Mouse (Mus musculus): ENCODE results near the gene Pde8a. TPM values are rescaled to one million over a fixed set of nuclear protein-coding genes. Genes with fewer than 3 reads are reported as not detected.

Pde8a gene
- polyA plus RNA-seq, 1 experiment from 2014 or later: 1.5 TPM

DNA sequence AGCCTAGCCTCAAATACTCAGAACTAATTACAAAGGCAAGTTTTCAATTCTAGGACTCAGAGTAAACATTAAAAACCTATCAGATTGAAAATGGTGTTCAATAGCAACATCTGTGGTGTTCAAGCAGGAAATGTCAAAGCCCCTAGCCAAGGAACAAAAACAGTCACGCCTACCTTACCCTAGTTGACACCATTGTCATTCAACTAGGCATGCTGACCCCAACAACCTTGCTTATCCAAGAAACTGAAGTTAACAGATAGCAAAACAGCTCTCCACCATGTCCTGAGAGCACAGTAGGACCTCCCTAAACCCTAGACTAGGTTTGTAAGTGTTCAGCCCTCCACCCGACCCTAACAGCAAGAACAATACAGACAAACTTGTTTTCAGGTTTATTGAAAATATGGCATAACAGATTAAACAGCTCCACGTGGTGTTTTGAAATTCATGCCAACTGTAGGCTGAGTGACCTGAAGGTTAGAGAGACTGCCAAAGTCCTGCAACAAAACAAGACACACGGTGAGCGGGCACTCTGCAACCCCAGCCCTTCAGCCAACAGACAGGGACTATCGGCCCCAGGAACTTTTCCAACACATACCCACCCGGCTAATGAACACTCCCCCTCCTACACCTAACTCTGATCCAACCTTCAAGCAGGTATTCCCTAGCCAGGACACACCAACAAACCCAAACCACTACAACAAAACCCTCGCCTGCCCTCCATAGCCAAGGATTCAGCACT, 129.1 kb downstream of the Pde8a start:
- peaks cover 15% of the 10 kb centered on the region for H3K4me1 ChIP-seq (ENCODE audit: control insufficient read depth, insufficient read depth, low read length)
- no peak overlapping the region for H3K27ac ChIP-seq (ENCODE audit: low read depth, low read length)
- no peak overlapping the region for H3K4me3 ChIP-seq (ENCODE audit: low read depth, low read length)
- peak overlapping the region; percentile 94 for H3K9ac ChIP-seq (ENCODE audit: low read length)
- DNase-seq (ENCODE audit: low spot score): no peak
- 71% methylated on average over 8 of the region's 8 CpGs for WGBS
- H3K9me3 ChIP-seq (replicated peaks; ENCODE audit: control insufficient read depth, low read length): no peaks in the 10 kb centered on the region
- peaks cover 54% of the 10 kb centered on the region for H3K36me3 ChIP-seq (ENCODE audit: control insufficient read depth, insufficient read depth, low read length)
- peak overlapping the region; percentile 78 for H3K4me2 ChIP-seq (ENCODE audit: low read length)
- no peak for ATAC-seq
- no peaks in the 10 kb centered on the region for H3K27me3 ChIP-seq (replicated peaks; ENCODE audit: control insufficient read depth, insufficient read depth, low read length)

- Histone ChIP-seq H3K9ac (ENCODE audit: low read length) (peak overlapping the region; percentile 94), H3K4me3 (ENCODE audit: low read depth, low read length) (peak overlapping the region; percentile 79), H3K27me3 (replicated peaks; ENCODE audit: control insufficient read depth, insufficient read depth, low read length) (no peaks in the 10 kb centered on the region), H3K4me1 (ENCODE audit: control insufficient read depth, insufficient read depth, low read length) (peaks cover 15% of the 10 kb centered on the region), H3K27ac (ENCODE audit: low read depth, low read length) (no peak overlapping the region), H3K4me2 (ENCODE audit: low read length) (peak overlapping the region; percentile 78), H3K9me3 (replicated peaks; ENCODE audit: control insufficient read depth, low read length) (no peaks in the 10 kb centered on the region), H3K36me3 (ENCODE audit: control insufficient read depth, insufficient read depth, low read length) (peaks cover 50% of the 10 kb centered on the region)
- no peak for ATAC-seq
- 40% methylated on average over 8 of the region's 8 CpGs for WGBS
- no peak for DNase-seq (ENCODE audit: low spot score)
These were observed 129.9 kb downstream of the Pde8a start for GRCm38 (mm10) chr7:81343316-81343715.

- H3K4me3 ChIP-seq (ENCODE audit: low read depth, low read length): peak overlapping the region; percentile 79
- H3K27ac ChIP-seq (ENCODE audit: low read depth, low read length): no peak overlapping the region
- H3K4me1 ChIP-seq (ENCODE audit: control insufficient read depth, insufficient read depth, low read length): peaks cover 15% of the 10 kb centered on the region
- no peaks in the 10 kb centered on the region for H3K27me3 ChIP-seq (replicated peaks; ENCODE audit: control insufficient read depth, insufficient read depth, low read length)
- 16% methylated on average over 10 of the region's 10 CpGs for WGBS
- peak overlapping the region; percentile 94 for H3K9ac ChIP-seq (ENCODE audit: low read length)
- H3K4me2 ChIP-seq (ENCODE audit: low read length): peak overlapping the region; percentile 78
- ATAC-seq (no peak), DNase-seq (ENCODE audit: low spot score) (no peak)
- peaks cover 45% of the 10 kb centered on the region for H3K36me3 ChIP-seq (ENCODE audit: control insufficient read depth, insufficient read depth, low read length)
- H3K9me3 ChIP-seq (replicated peaks; ENCODE audit: control insufficient read depth, low read length): no peaks in the 10 kb centered on the region
These were observed 130.4 kb downstream of the Pde8a start for GRCm38 (mm10) chr7:81343831-81344230.

DNA sequence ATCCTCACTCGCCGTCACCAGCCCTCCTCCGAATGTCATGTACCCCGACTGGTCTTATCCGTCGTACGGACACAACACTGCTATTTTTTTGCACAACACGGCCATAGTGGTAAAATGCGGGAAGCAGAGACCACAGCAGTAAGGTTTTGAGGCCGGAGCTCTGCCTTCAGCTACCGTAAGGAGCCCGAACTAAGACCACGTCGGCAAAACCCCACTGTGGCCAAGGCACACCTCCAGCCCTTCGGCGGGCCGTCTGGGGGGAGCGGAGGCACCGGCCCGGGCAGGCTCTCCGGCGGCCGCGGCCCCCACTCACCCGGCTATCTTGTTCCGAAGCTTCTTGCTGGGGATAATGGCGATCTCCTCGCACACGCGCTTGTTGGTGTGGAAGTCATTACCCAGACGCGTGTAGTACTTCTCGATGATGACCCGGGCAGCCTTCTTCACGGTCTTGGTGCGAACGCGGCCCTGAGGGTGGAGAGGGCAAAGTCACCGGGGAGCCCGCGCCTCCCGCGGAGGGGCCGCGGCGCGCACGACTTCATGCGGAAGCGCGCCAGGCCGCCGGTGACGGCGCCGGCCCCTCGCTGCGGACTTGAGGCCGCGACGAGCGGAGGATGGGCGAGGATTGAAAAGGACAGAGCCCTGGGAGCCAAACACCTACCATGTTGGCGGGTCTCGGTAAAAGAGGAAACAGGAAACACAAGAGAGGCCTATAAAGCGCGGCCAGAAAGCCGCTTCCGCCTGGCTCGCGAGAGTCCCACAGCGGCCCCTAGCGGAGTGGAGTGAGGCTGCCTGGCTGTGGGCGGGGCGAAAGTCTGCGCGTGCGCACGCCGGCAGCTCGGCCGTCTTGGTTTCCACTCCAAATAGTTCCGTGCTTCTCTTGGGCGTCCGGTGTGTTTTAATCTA, 131.4 kb downstream of the Pde8a start, which contains the start of gene Rps17:
TSS of gene Rps17 (minus strand) at position 711 of the 903 bp plus-strand sequence.
- peak within 1 kb of the TSS; percentile 78 for H3K4me2 ChIP-seq (ENCODE audit: low read length)
- peaks cover 15% of the 10 kb centered on the region for H3K4me1 ChIP-seq (ENCODE audit: control insufficient read depth, insufficient read depth, low read length)
- ATAC-seq: peak; percentile 92
- peak; percentile 95 for DNase-seq (ENCODE audit: low spot score)
- H3K9me3 ChIP-seq (replicated peaks; ENCODE audit: control insufficient read depth, low read length): no peaks in the 10 kb centered on the region
- H3K27ac ChIP-seq (ENCODE audit: low read depth, low read length): peak within 1 kb of the TSS; percentile 84
- peak within 1 kb of the TSS; percentile 94 for H3K9ac ChIP-seq (ENCODE audit: low read length)
- peak within 1 kb of the TSS; percentile 79 for H3K4me3 ChIP-seq (ENCODE audit: low read depth, low read length)
- peaks cover 37% of the 10 kb centered on the region for H3K36me3 ChIP-seq (ENCODE audit: control insufficient read depth, insufficient read depth, low read length)
- WGBS: under 1% methylated on average over 85 of the region's 85 CpGs
- no peaks in the 10 kb centered on the region for H3K27me3 ChIP-seq (replicated peaks; ENCODE audit: control insufficient read depth, insufficient read depth, low read length)

- peak overlapping the region; percentile 79 for H3K4me3 ChIP-seq (ENCODE audit: low read depth, low read length)
- peaks cover 29% of the 10 kb centered on the region for H3K36me3 ChIP-seq (ENCODE audit: control insufficient read depth, insufficient read depth, low read length)
- WGBS: 63% methylated on average over 15 of the region's 15 CpGs
- peak; percentile 0; the same call in 1 of the 2 replicates for ATAC-seq
- H3K27ac ChIP-seq (ENCODE audit: low read depth, low read length): no peak overlapping the region
- DNase-seq (ENCODE audit: low spot score): no peak
- peak overlapping the region; percentile 50 for H3K9ac ChIP-seq (ENCODE audit: low read length)
- peaks cover 15% of the 10 kb centered on the region for H3K4me1 ChIP-seq (ENCODE audit: control insufficient read depth, insufficient read depth, low read length)
- H3K27me3 ChIP-seq (replicated peaks; ENCODE audit: control insufficient read depth, insufficient read depth, low read length): no peaks in the 10 kb centered on the region
- no peaks in the 10 kb centered on the region for H3K9me3 ChIP-seq (replicated peaks; ENCODE audit: control insufficient read depth, low read length)
- peak overlapping the region; percentile 42 for H3K4me2 ChIP-seq (ENCODE audit: low read length)
These were observed 132.2 kb downstream of the Pde8a start for GRCm38 (mm10) chr7:81345447-81346170.

- Histone ChIP-seq H3K27ac (ENCODE audit: low read depth, low read length) (no peak overlapping the region), H3K36me3 (ENCODE audit: control insufficient read depth, insufficient read depth, low read length) (peaks cover 5% of the 10 kb centered on the region), H3K9ac (ENCODE audit: low read length) (no peak overlapping the region), H3K27me3 (replicated peaks; ENCODE audit: control insufficient read depth, insufficient read depth, low read length) (no peaks in the 10 kb centered on the region), H3K4me2 (ENCODE audit: low read length) (no peak overlapping the region), H3K4me3 (ENCODE audit: low read depth, low read length) (no peak overlapping the region), H3K4me1 (ENCODE audit: control insufficient read depth, insufficient read depth, low read length) (peaks cover 8% of the 10 kb centered on the region), H3K9me3 (replicated peaks; ENCODE audit: control insufficient read depth, low read length) (no peaks in the 10 kb centered on the region)
- WGBS: 34% methylated on average over 7 of the region's 7 CpGs
- DNase-seq (ENCODE audit: low spot score): no peak
- no peak for ATAC-seq
These were observed 134.8 kb downstream of the Pde8a start for GRCm38 (mm10) chr7:81348206-81348605.

DNA sequence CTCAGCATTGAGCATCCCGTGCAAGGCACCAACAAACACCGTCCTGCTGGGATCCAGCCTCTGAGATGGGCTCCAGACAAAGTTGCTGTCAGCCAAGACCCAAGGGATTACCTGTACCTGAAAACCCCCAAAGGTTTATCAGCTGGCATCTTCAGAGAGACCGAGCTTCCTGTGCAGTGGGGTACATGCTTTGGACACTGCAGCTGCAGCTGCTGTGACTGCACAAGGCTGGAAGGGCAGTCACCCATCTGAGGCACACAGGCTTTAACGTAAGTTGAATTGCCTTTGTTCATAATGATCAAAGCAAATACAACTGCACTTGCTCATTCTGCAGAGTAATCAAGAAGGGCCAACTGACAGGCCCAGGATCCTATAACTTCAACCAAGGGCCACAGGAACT, 138.4 kb downstream of the Pde8a start:
- Histone ChIP-seq H3K4me2 (ENCODE audit: low read length) (no peak overlapping the region), H3K4me1 (ENCODE audit: control insufficient read depth, insufficient read depth, low read length) (no peaks in the 10 kb centered on the region), H3K36me3 (ENCODE audit: control insufficient read depth, insufficient read depth, low read length) (no peaks in the 10 kb centered on the region), H3K27me3 (replicated peaks; ENCODE audit: control insufficient read depth, insufficient read depth, low read length) (no peaks in the 10 kb centered on the region), H3K9ac (ENCODE audit: low read length) (no peak overlapping the region), H3K9me3 (replicated peaks; ENCODE audit: control insufficient read depth, low read length) (no peaks in the 10 kb centered on the region), H3K4me3 (ENCODE audit: low read depth, low read length) (no peak overlapping the region), H3K27ac (ENCODE audit: low read depth, low read length) (no peak overlapping the region)
- DNase-seq (ENCODE audit: low spot score): no peak
- WGBS: 71% methylated on average over 4 of the region's 4 CpGs
- no peak for ATAC-seq

GRCm38 (mm10) chr7:81355746-81356145, 142.3 kb downstream of the Pde8a start:
- no peak for DNase-seq (ENCODE audit: low spot score)
- Histone ChIP-seq H3K27me3 (replicated peaks; ENCODE audit: control insufficient read depth, insufficient read depth, low read length) (no peaks in the 10 kb centered on the region), H3K36me3 (ENCODE audit: control insufficient read depth, insufficient read depth, low read length) (no peaks in the 10 kb centered on the region), H3K9me3 (replicated peaks; ENCODE audit: control insufficient read depth, low read length) (no peaks in the 10 kb centered on the region), H3K4me1 (ENCODE audit: control insufficient read depth, insufficient read depth, low read length) (no peaks in the 10 kb centered on the region), H3K4me2 (ENCODE audit: low read length) (no peak overlapping the region), H3K4me3 (ENCODE audit: low read depth, low read length) (no peak overlapping the region), H3K27ac (ENCODE audit: low read depth, low read length) (no peak overlapping the region), H3K9ac (ENCODE audit: low read length) (no peak overlapping the region)
- ATAC-seq: no peak
- WGBS: 86% methylated on average over 7 of the region's 7 CpGs

Data from forebrain, embryonic 14.5 days (tissue).